Mouse (Mus musculus) heart, adult 2 months (tissue): ENCODE results near the gene Oard1.

ENCODE experiments used
- CTCF ChIP-seq: fragments of 200-600 bp; IDR thresholded peaks from 2 replicates; pipeline ENCODE4 v1.8.1; 2022; ENCODE audit warnings: antibody characterized with exemption, mild to moderate bottlenecking, moderate library complexity
- EP300 ChIP-seq: fragments of 200-500 bp; IDR thresholded peaks from 2 replicates; pipeline ENCODE4 v1.6.1; 2011; ENCODE audit warnings: low read depth, low read length, control low read depth; ENCODE audit not compliant: insufficient read depth

DNA sequence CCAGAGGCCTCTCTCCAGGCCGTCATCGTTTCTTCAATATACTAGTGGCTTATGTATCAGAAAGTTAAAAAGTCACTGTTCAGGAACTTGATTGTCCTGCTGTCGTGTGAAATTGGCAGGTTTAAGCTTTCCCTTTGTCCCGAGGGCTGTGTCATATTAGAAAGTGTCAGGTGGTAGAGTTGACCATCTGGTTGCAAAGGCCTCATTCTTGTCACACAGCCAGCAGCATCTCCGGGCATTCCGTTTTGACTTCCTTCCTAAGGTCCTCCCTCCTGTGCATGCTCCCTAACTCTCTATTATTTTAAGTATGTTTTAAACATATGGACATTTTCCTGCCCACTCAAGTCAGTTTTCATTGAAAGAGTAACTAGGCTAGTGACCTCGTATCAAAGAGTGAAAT is 6.2 kb downstream of the Oard1 start:
- TF ChIP-seq CTCF (no peak), EP300 (no peak)
